Mouse (Mus musculus) ES-Bruce4 (cell line): Measurements from ENCODE around the gene Gm12184. TPM values are rescaled to one million over a fixed set of nuclear protein-coding genes. Genes with fewer than 3 reads are reported as not detected.
A peak's percentile ranks its signal among the peaks of the same experiment; 100 is the strongest.

Source experiments
- H3K27ac ChIP-seq: 2 replicates; pipeline ENCODE4 v1.5.1; 2012; ENCODE audit warnings: low read length, inconsistent platforms; ENCODE audit not compliant: insufficient read depth
- H3K27me3 ChIP-seq: 2 replicates; pipeline ENCODE4 v1.6.1; 2012; ENCODE audit warnings: mild to moderate bottlenecking, low read length, inconsistent platforms; ENCODE audit not compliant: control insufficient read depth, poor library complexity, insufficient read depth, severe bottlenecking
- H3K36me3 ChIP-seq: 2 replicates; pipeline ENCODE4 v1.6.1; 2012; ENCODE audit warnings: inconsistent platforms, mild to moderate bottlenecking, low read length, moderate library complexity; ENCODE audit not compliant: control insufficient read depth, poor library complexity, insufficient read depth, severe bottlenecking
- H3K4me1 ChIP-seq: one replicate; pipeline ENCODE4 v1.8.1; 2011; ENCODE audit warnings: low read length; ENCODE audit not compliant: control insufficient read depth, insufficient read depth
- H3K4me3 ChIP-seq: 2 replicates; pipeline ENCODE4 v1.5.1; 2011; ENCODE audit warnings: low read depth, mild to moderate bottlenecking, low read length
- H3K9ac ChIP-seq: 2 replicates; pipeline ENCODE4 v1.6.1; 2012; ENCODE audit warnings: low read depth, mild to moderate bottlenecking, inconsistent platforms; ENCODE audit not compliant: poor library complexity, severe bottlenecking
- H3K9me3 ChIP-seq: replicated peaks from 2 replicates; pipeline ENCODE4 v1.6.1; 2012; ENCODE audit warnings: mild to moderate bottlenecking, low read length, inconsistent platforms; ENCODE audit not compliant: control insufficient read depth, poor library complexity, insufficient read depth, severe bottlenecking
- CTCF ChIP-seq: IDR thresholded peaks from one replicate; pipeline ENCODE4 v1.8.1; 2011; ENCODE audit warnings: low read depth, low read length
- EP300 ChIP-seq: IDR thresholded peaks from 2 replicates; pipeline ENCODE4 v1.6.1; 2011; ENCODE audit warnings: low read depth, low read length; ENCODE audit not compliant: insufficient read depth
- POLR2A ChIP-seq: IDR thresholded peaks from one replicate; pipeline ENCODE4 v1.8.1; 2011; ENCODE audit warnings: low read length; ENCODE audit not compliant: insufficient read depth
- polyA plus RNA-seq: library from polyadenylated mRNA; stranded (reverse); fragments of >200 nt; gene quantifications from 2 replicates; pipeline ENCODE4 v1.2.4, GENCODE M21; 2011; ENCODE audit warnings: low read depth; ENCODE audit not compliant: missing spikeins, insufficient read depth, insufficient read length

Gene Gm12184
- polyA plus RNA-seq, 1 experiment, result 88.5 TPM

DNA sequence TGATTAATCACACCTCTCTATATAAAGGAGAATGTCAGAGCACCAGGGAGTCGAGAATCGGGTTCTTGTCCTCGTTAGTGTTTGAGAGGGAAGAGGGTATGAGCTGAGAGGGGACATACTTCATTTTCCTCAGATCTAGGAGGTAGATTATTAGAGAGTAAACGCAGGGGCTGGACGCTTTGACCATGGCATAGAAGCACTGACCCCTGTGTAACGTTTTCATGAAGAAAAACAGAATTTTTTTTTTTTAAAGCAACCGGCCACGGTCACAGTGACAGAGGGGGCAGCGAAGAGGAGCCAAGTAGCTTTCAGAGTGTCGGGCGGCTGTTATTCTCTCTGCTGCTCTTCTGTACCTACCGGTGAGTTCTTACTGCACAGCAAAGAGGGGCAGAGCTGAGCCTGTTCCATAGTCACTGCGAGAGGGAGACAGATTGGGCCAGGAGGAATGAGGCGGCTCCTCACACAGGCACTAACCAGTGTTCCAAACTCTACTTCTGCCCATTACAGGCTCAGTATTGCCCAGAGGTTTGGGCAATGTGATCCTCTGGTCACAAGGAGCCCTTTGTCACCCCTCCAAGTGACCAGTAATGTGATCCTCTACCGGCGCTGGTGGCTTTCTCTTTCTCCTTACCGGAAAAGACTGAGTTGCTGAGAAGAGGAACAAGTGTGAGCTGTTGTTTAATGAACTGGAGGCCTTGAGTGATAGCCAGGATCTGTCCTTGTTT is 45.5 kb upstream of the Gm12184 start:
- Histone ChIP-seq H3K9ac (peak overlapping the region; percentile 16; the same call in 1 of the 2 replicates), H3K27ac (no peak overlapping the region), H3K36me3 (no peaks in the 10 kb centered on the region), H3K4me1 (no peaks in the 10 kb centered on the region), H3K27me3 (0 out of 2 replicates have a peak, but pooled peaks cover 2% of the 10 kb centered on the region), H3K4me3 (no peak overlapping the region; the same call in 1 of the 2 replicates), H3K9me3 (no peaks in the 10 kb centered on the region)
- TF ChIP-seq EP300 (no peak), CTCF (no peak), POLR2A (no peak)

GRCm38 (mm10) chr11:48871201-48871772 is 44.8 kb upstream of the Gm12184 start, which contains the start of gene Irgm1:
Irgm1 (minus strand) TSS chr11:48871683.
- no peaks in the 10 kb centered on the region for H3K4me1 ChIP-seq
- 0 out of 2 replicates have a peak, but pooled peaks cover 2% of the 10 kb centered on the region for H3K27me3 ChIP-seq
- H3K36me3 ChIP-seq, result no peaks in the 10 kb centered on the region
- H3K4me3 ChIP-seq, result peak within 1 kb of the TSS; percentile 40; the same call in 1 of the 2 replicates
- no peak within 1 kb of the TSS for H3K27ac ChIP-seq
- H3K9me3 ChIP-seq, result no peaks in the 10 kb centered on the region
- peak within 1 kb of the TSS; percentile 16 for H3K9ac ChIP-seq
- 0 out of 2 replicates have a peak, but pooled peaks have one; percentile 16 for TF ChIP-seq EP300
- no peak for TF ChIP-seq CTCF

GRCm38 (mm10) chr11:48870781-48871180 is 44.3 kb upstream of the Gm12184 start:
- H3K4me1 ChIP-seq, result no peaks in the 10 kb centered on the region
- no peak overlapping the region for H3K27ac ChIP-seq
- TF ChIP-seq POLR2A, result no peak
- no peak for TF ChIP-seq CTCF
- no peak for TF ChIP-seq EP300
- no peak overlapping the region for H3K4me3 ChIP-seq
- no peaks in the 10 kb centered on the region for H3K9me3 ChIP-seq
- H3K36me3 ChIP-seq, result no peaks in the 10 kb centered on the region
- H3K9ac ChIP-seq, result peak overlapping the region; percentile 16
- 0 out of 2 replicates have a peak, but pooled peaks cover 2% of the 10 kb centered on the region for H3K27me3 ChIP-seq

- Histone ChIP-seq H3K27me3 (0 out of 2 replicates have a peak, but pooled peaks cover 2% of the 10 kb centered on the region), H3K27ac (no peak overlapping the region), H3K4me1 (no peaks in the 10 kb centered on the region), H3K9ac (no peak overlapping the region), H3K4me3 (no peak overlapping the region), H3K9me3 (no peaks in the 10 kb centered on the region), H3K36me3 (no peaks in the 10 kb centered on the region)
- no peak for TF ChIP-seq CTCF
- no peak for TF ChIP-seq EP300
- no peak for TF ChIP-seq POLR2A
Measured at GRCm38 (mm10) chr11:48869380-48870110, 43.1 kb upstream of the Gm12184 start.

DNA sequence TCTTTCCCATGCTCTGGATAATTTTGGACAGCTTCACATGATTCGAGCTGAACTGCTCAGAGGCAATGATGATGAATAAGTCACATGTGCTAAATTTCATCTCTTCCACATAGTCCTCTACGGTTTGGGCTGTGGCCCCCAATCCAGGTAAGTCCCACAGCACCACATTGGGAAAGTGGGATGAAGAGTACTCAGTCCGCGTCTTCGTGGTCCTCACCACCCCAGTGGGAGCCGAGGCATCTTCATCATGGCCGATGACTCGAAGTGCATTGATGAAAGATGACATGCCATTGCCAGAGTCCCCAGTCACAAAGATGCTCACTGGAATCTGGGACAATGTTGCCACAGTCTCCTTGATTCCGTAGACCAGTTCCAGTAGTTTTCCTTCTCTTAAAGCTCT is 40.0 kb upstream of the Gm12184 start:
- TF ChIP-seq POLR2A (no peak), CTCF (no peak), EP300 (no peak)
- Histone ChIP-seq H3K36me3 (no peaks in the 10 kb centered on the region), H3K4me3 (no peak overlapping the region), H3K27me3 (no peaks in the 10 kb centered on the region), H3K4me1 (no peaks in the 10 kb centered on the region), H3K27ac (no peak overlapping the region), H3K9me3 (no peaks in the 10 kb centered on the region), H3K9ac (no peak overlapping the region)
